12 mouse cellular contexts compared by ENCODE assay signal in genomic region chr9:71804116-71804515, GRCm38 (mm10).
"Had no signal": no experiment of that assay in that cellular context is flagged by ENCODE, and none has a peak within 500 bp of the region (broad histone marks: within the 10 kb centered on the region; RNA-seq: fewer than 3 reads in every experiment).

No protein-coding gene starts in this region.

- H3K27ac ChIP-seq: limb, embryonic 10.5 days; liver, embryonic 15.5 days; midbrain, embryonic 12.5 days; neural tube, embryonic 13.5 days; stomach, embryonic 15.5 days had no signal

- H3K36me3 ChIP-seq: limb, embryonic 10.5 days; liver, embryonic 15.5 days; midbrain, embryonic 12.5 days; neural tube, embryonic 13.5 days; stomach, embryonic 15.5 days had no signal

- H3K4me1 ChIP-seq: liver, embryonic 15.5 days; midbrain, embryonic 12.5 days; stomach, embryonic 15.5 days had no signal

- H3K4me3 ChIP-seq: limb, embryonic 10.5 days; liver, embryonic 15.5 days; midbrain, embryonic 12.5 days; neural tube, embryonic 13.5 days; stomach, embryonic 15.5 days had no signal

- DNase-seq: kidney, postnatal 14 days; lung, adult 2 months; lung, postnatal 36 days; retina, postnatal 1 day; right cerebral cortex, postnatal 4 days; thymus, adult 2 months; thymus, postnatal 25 days had no signal

- H3K27me3 ChIP-seq: liver, embryonic 15.5 days; neural tube, embryonic 13.5 days; stomach, embryonic 15.5 days had no signal
